Mouse (Mus musculus) stomach, embryonic 14.5 days (tissue): ENCODE data around the gene Gtf2e1. TPM values are rescaled to one million over a fixed set of nuclear protein-coding genes. Genes with fewer than 3 reads are reported as not detected.

Experiments
- ATAC-seq: fragments of 200-750 bp; cut with Nextera tagmentation; 2 replicates; pipeline ENCODE4 v1.8.0; 2017; ENCODE audit warnings: low read depth, moderate TSS enrichment; ENCODE audit not compliant: insufficient number of reproducible peaks, insufficient read depth, low FRiP score
- H3K27ac ChIP-seq: fragments of 300-500 bp; sonication (generic); 2 replicates; pipeline ENCODE4 v1.5.1; 2014; ENCODE audit warnings: mild to moderate bottlenecking, low read length, moderate library complexity, mixed read lengths
- H3K27me3 ChIP-seq: fragments of 300-500 bp; sonication (generic); 2 replicates; pipeline ENCODE4 v1.6.1; 2014; ENCODE audit warnings: low read length, control low read depth, mixed read lengths; ENCODE audit not compliant: control insufficient read depth, insufficient read depth
- H3K36me3 ChIP-seq: fragments of 300-500 bp; sonication (generic); 2 replicates; pipeline ENCODE4 v1.6.1; 2014; ENCODE audit warnings: mild to moderate bottlenecking, control low read depth, low read length, moderate library complexity, mixed read lengths; ENCODE audit not compliant: control insufficient read depth, insufficient read depth
- H3K4me1 ChIP-seq: fragments of 300-500 bp; sonication (generic); 2 replicates; pipeline ENCODE4 v1.6.1; 2014; ENCODE audit warnings: low read length, control low read depth, mixed read lengths; ENCODE audit not compliant: control insufficient read depth, insufficient read depth
- H3K4me2 ChIP-seq: fragments of 300-500 bp; sonication (generic); replicated peaks from 2 replicates; pipeline ENCODE4 v1.6.1; 2014; ENCODE audit warnings: low read depth, low read length, control low read depth
- H3K4me3 ChIP-seq: fragments of 300-500 bp; sonication (generic); 2 replicates; pipeline ENCODE4 v1.5.1; 2014; ENCODE audit warnings: low read depth, low read length, control low read depth
- H3K9ac ChIP-seq: fragments of 300-500 bp; sonication (generic); replicated peaks from 2 replicates; pipeline ENCODE4 v1.6.1; 2014; ENCODE audit warnings: low read depth, mild to moderate bottlenecking, control low read depth, low read length, moderate library complexity, mixed read lengths
- H3K9me3 ChIP-seq: fragments of 300-500 bp; sonication (generic); 2 replicates; pipeline ENCODE4 v1.6.1; 2016; ENCODE audit warnings: low read depth, low read length, control low read depth; ENCODE audit not compliant: control insufficient read depth
- WGBS: fragments of 180-500 bp; shearing (Covaris S2); extraction: QIAGEN DNeasy Blood & Tissue Kit; methylation state at CpG from one replicate; pipeline ENCODE4 v1.1.7; 2014; 5-methylcytosine and 5-hydroxymethylcytosine counted together
- polyA plus RNA-seq: library from polyadenylated mRNA; unstranded; fragments of >200 nt; fragmentation: Nextera tagmentation; extraction: Ambion mirVana; gene quantifications from 2 replicates; pipeline ENCODE4 v1.2.1, GENCODE M21; 2014

Gtf2e1 gene
- polyA plus RNA-seq, 1 experiment from 2014 or later: 25.0 TPM

GRCm38 (mm10) chr16:37579591-37579990 lies 40.0 kb upstream of the Gtf2e1 start:
- Histone ChIP-seq H3K9ac (no peak overlapping the region), H3K27me3 (no peaks in the 10 kb centered on the region), H3K4me1 (peaks cover 1% of the 10 kb centered on the region; the same call in 1 of the 2 replicates), H3K4me2 (no peak overlapping the region), H3K4me3 (no peak overlapping the region), H3K9me3 (no peaks in the 10 kb centered on the region), H3K27ac (no peak overlapping the region), H3K36me3 (no peaks in the 10 kb centered on the region)
- no peak for ATAC-seq
- 74% methylated on average over 1 of the region's 1 CpGs for WGBS

- no peak for ATAC-seq
- Histone ChIP-seq H3K9me3 (no peaks in the 10 kb centered on the region), H3K9ac (no peak overlapping the region), H3K4me1 (0 out of 2 replicates have a peak, but pooled peaks cover 2% of the 10 kb centered on the region), H3K36me3 (peaks cover 5% of the 10 kb centered on the region), H3K4me3 (no peak overlapping the region), H3K27me3 (no peaks in the 10 kb centered on the region), H3K4me2 (no peak overlapping the region), H3K27ac (no peak overlapping the region)
- 71% methylated on average over 3 of the region's 3 CpGs for WGBS
These were observed 35.7 kb upstream of the Gtf2e1 start for GRCm38 (mm10) chr16:37575325-37575724.

GRCm38 (mm10) chr16:37573061-37573460 lies 33.5 kb upstream of the Gtf2e1 start:
- no peak overlapping the region for H3K4me3 ChIP-seq
- WGBS: 93% methylated on average over 5 of the region's 5 CpGs
- H3K4me2 ChIP-seq: no peak overlapping the region
- 0 out of 2 replicates have a peak, but pooled peaks cover 2% of the 10 kb centered on the region for H3K4me1 ChIP-seq
- no peak overlapping the region for H3K27ac ChIP-seq
- H3K36me3 ChIP-seq: peaks cover 5% of the 10 kb centered on the region
- H3K27me3 ChIP-seq: no peaks in the 10 kb centered on the region
- no peak overlapping the region for H3K9ac ChIP-seq
- no peak for ATAC-seq
- H3K9me3 ChIP-seq: no peaks in the 10 kb centered on the region

GRCm38 (mm10) chr16:37572117-37572754 lies 32.6 kb upstream of the Gtf2e1 start:
- H3K4me1 ChIP-seq: 0 out of 2 replicates have a peak, but pooled peaks cover 2% of the 10 kb centered on the region
- peaks cover 5% of the 10 kb centered on the region for H3K36me3 ChIP-seq
- no peak for ATAC-seq
- WGBS: 91% methylated on average over 12 of the region's 12 CpGs
- H3K4me2 ChIP-seq: no peak overlapping the region
- no peak overlapping the region for H3K4me3 ChIP-seq
- H3K9ac ChIP-seq: no peak overlapping the region
- no peaks in the 10 kb centered on the region for H3K27me3 ChIP-seq
- no peak overlapping the region for H3K27ac ChIP-seq
- H3K9me3 ChIP-seq: no peaks in the 10 kb centered on the region

- H3K27me3 ChIP-seq: no peaks in the 10 kb centered on the region
- H3K4me1 ChIP-seq: 0 out of 2 replicates have a peak, but pooled peaks cover 2% of the 10 kb centered on the region
- H3K4me2 ChIP-seq: no peak overlapping the region
- no peak overlapping the region for H3K9ac ChIP-seq
- WGBS: 73% methylated on average over 3 of the region's 3 CpGs
- no peak for ATAC-seq
- H3K36me3 ChIP-seq: peaks cover 5% of the 10 kb centered on the region
- H3K4me3 ChIP-seq: no peak overlapping the region
- no peak overlapping the region for H3K27ac ChIP-seq
- H3K9me3 ChIP-seq: no peaks in the 10 kb centered on the region
These were observed 32.0 kb upstream of the Gtf2e1 start for GRCm38 (mm10) chr16:37571554-37571953.

GRCm38 (mm10) chr16:37567113-37568050 lies 27.8 kb upstream of the Gtf2e1 start:
- Histone ChIP-seq H3K4me2 (no peak overlapping the region), H3K4me1 (0 out of 2 replicates have a peak, but pooled peaks cover 5% of the 10 kb centered on the region)
- WGBS: 81% methylated on average over 12 of the region's 12 CpGs

GRCm38 (mm10) chr16:37566107-37566506 lies 26.5 kb upstream of the Gtf2e1 start:
- no peaks in the 10 kb centered on the region for H3K9me3 ChIP-seq
- no peak overlapping the region for H3K9ac ChIP-seq
- H3K4me3 ChIP-seq: no peak overlapping the region
- H3K4me1 ChIP-seq: 0 out of 2 replicates have a peak, but pooled peaks cover 3% of the 10 kb centered on the region
- peaks cover 9% of the 10 kb centered on the region for H3K36me3 ChIP-seq
- H3K4me2 ChIP-seq: no peak overlapping the region
- 76% methylated on average over 6 of the region's 6 CpGs for WGBS
- no peaks in the 10 kb centered on the region for H3K27me3 ChIP-seq
- no peak for ATAC-seq
- H3K27ac ChIP-seq: no peak overlapping the region

More at GRCm38 (mm10) chr16:37567113-37568050, 27.8 kb upstream of the Gtf2e1 start:
- no peak overlapping the region for H3K9ac ChIP-seq
- H3K4me3 ChIP-seq: no peak overlapping the region
- H3K27me3 ChIP-seq: no peaks in the 10 kb centered on the region
- peaks cover 9% of the 10 kb centered on the region for H3K36me3 ChIP-seq
- H3K27ac ChIP-seq: no peak overlapping the region
- H3K9me3 ChIP-seq: no peaks in the 10 kb centered on the region
- no peak for ATAC-seq

GRCm38 (mm10) chr16:37565117-37565516 lies 25.5 kb upstream of the Gtf2e1 start:
- H3K36me3 ChIP-seq: peaks cover 6% of the 10 kb centered on the region
- H3K9ac ChIP-seq: no peak overlapping the region
- no peaks in the 10 kb centered on the region for H3K27me3 ChIP-seq
- ATAC-seq: no peak
- no peak overlapping the region for H3K4me2 ChIP-seq
- H3K4me1 ChIP-seq: 0 out of 2 replicates have a peak, but pooled peaks cover 3% of the 10 kb centered on the region
- no peak overlapping the region; the same call in 1 of the 2 replicates for H3K27ac ChIP-seq
- no peak overlapping the region for H3K4me3 ChIP-seq
- H3K9me3 ChIP-seq: no peaks in the 10 kb centered on the region
- WGBS: 69% methylated on average over 1 of the region's 1 CpGs
